Mouse (Mus musculus): ENCODE data around the gene Wasf2.
A peak's percentile ranks its signal among the peaks of the same experiment; 100 is the strongest.

The Wasf2 gene

GRCm38 (mm10) chr4:133242710-133243109 lies 112.4 kb downstream of the Wasf2 start:
- no peak for DNase-seq

DNA sequence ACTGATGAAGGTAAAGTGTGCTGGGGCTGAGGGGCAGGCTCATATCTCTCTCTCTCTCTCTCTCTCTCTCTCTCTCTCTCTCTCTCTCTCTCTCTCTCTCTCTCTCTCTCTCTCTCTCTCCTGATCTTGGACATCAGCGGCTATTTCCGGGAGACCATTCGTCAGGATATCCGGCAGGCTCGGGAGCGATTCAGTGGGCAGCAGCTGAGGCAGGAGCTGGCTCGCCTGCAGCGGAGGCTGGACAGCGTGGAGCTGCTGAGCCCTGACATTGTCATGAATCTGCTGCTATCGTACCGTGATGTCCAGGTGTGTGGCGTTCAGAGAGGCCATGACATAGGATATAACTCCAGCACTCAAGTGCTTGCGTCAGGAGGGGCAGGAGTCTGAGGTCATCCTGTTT lies 113.2 kb downstream of the Wasf2 start:
- DNase-seq, result no peak

GRCm38 (mm10) chr4:133244289-133244688 lies 114.0 kb downstream of the Wasf2 start:
- no peak for DNase-seq

DNA sequence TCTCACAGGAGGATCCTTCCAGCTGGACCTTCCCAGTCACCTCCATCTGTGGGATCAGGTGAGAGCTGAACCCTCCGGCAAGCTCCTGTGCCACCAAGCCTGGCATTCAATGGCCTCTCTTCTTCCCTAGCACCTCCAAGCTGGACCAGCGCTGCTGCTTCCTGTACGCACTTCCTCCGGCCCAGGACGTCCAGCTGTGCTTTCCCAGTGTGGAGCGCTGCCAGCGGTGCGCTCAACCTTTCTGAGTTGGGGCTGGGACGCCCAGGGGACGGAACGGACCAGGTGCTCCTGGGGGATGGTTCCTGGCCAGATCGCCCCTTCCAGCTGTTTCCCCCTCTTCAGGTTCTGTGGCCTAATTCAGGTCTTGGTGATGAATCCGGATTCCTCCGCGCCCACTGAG lies 116.8 kb downstream of the Wasf2 start:
- peak in 1 of 2 experiments; percentile 38 for DNase-seq

DNA sequence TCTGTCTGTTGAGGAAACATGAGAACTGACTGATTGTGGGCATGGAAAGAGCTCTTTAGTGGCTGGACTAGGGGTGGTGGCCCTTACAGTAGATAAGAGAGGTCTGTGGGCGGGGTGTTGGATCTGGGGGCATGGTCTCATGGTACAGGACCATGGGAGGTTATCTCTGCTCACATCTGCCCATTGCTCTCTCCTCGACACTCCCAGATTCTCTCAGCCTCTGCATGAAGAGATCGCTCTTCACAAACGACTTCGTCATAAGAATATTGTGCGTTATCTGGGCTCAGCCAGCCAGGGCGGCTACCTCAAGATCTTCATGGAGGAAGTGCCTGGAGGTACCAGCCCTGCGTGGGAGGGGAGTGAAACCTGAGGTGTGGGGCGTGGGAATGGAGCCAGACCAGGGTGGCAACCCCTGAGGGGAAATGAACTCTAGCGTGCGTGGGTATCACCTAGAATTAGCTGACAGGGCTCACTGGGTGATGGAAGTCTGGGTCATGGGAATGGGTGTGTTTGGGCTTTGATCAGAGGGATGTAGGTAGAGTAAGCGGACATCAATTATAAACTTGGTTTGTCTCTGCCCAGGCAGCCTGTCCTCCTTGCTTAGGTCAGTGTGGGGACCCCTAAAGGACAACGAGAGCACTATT lies 117.6 kb downstream of the Wasf2 start:
- DNase-seq, result no peak

Data from kidney, adult 8-10 months (tissue).